Mouse (Mus musculus) left cerebral cortex, postnatal 36 days (tissue): Measurements from ENCODE around the gene Fgf15. TPM values are rescaled to one million over a fixed set of nuclear protein-coding genes. Genes with fewer than 3 reads are reported as not detected.

Source experiments
- DNase-seq, 2 experiments: peaks; one replicate each; pipeline ENCODE4 v3.0.0; 2021 to 2022; ENCODE audit warnings: low spot score in 2 of 2, mixed read lengths in 1 of 2
- intact Hi-C: fragments of 180-260 bp; cut with DNase I; formaldehyde crosslinking; loops from one replicate; pipeline ENCODE4 v1.15.1; 2025
- total RNA-seq, 2 experiments: library from RNA; stranded (reverse); gene quantifications; 2 replicates each; pipeline ENCODE4 v1.2.3; 2021

The Fgf15 gene
- total RNA-seq, 2 experiments from 2014 or later: not detected

- no peak for DNase-seq
- intact Hi-C loops: no loop called here
Measured at GRCm38 (mm10) chr7:144927591-144927990, 31.3 kb downstream of the Fgf15 start.

GRCm38 (mm10) chr7:144928009-144928888 lies 31.9 kb downstream of the Fgf15 start:
- intact Hi-C loops: no loop called here
- DNase-seq: no peak

- no peak for DNase-seq
- intact Hi-C loops: no loop called here
Measured at GRCm38 (mm10) chr7:144928889-144929210, 32.5 kb downstream of the Fgf15 start.

GRCm38 (mm10) chr7:144929506-144929905 lies 33.2 kb downstream of the Fgf15 start:
- DNase-seq: no peak
- intact Hi-C loops: no loop called here

- no peak for DNase-seq
- intact Hi-C loops: no loop called here
Measured at GRCm38 (mm10) chr7:144929931-144930330, 33.6 kb downstream of the Fgf15 start.

GRCm38 (mm10) chr7:144931778-144932177 lies 35.4 kb downstream of the Fgf15 start:
- DNase-seq: no peak

GRCm38 (mm10) chr7:144932389-144932937 lies 36.1 kb downstream of the Fgf15 start:
- intact Hi-C loops: no loop called here
- no peak for DNase-seq

More at GRCm38 (mm10) chr7:144931778-144932177, 35.4 kb downstream of the Fgf15 start:
- intact Hi-C loops: no loop called here

GRCm38 (mm10) chr7:144933336-144933735 lies 37.0 kb downstream of the Fgf15 start:
- no peak for DNase-seq
- intact Hi-C loops: no loop called here

GRCm38 (mm10) chr7:144933796-144934195 lies 37.5 kb downstream of the Fgf15 start:
- DNase-seq: no peak
- intact Hi-C loops: no loop called here

GRCm38 (mm10) chr7:144934901-144935300 lies 38.6 kb downstream of the Fgf15 start:
- DNase-seq: no peak
- intact Hi-C loops: no loop called here

- DNase-seq: no peak
- intact Hi-C loops: no loop called here
Measured at GRCm38 (mm10) chr7:144935563-144935962, 39.2 kb downstream of the Fgf15 start.

GRCm38 (mm10) chr7:144936311-144936880 lies 40.1 kb downstream of the Fgf15 start:
- intact Hi-C loops: no loop called here
- DNase-seq: no peak

GRCm38 (mm10) chr7:144937490-144937889 lies 41.2 kb downstream of the Fgf15 start:
- DNase-seq: peak; percentile 85 to 86
- intact Hi-C loops: loop anchor here (1.0 kb wide), 1 partner anchor 306 kb away; no protein-coding TSS in a partner anchor

- no peak for DNase-seq
- intact Hi-C loops: loop anchor here (1.0 to 2.0 kb wide), 3 partner anchors 175 to 305 kb away; no protein-coding TSS in a partner anchor
Measured at GRCm38 (mm10) chr7:144937899-144938517, 41.7 kb downstream of the Fgf15 start.

- no peak for DNase-seq
Measured at GRCm38 (mm10) chr7:144938661-144939343, 42.5 kb downstream of the Fgf15 start.

GRCm38 (mm10) chr7:144939344-144940002 lies 43.1 kb downstream of the Fgf15 start, which contains the start of gene Ccnd1:
TSS of gene Ccnd1 (minus strand) at chr7:144939925.
- intact Hi-C loops: loop anchor here (2.0 to 5.0 kb wide), 3 partner anchors 93 to 257 kb away; no protein-coding TSS in a partner anchor
- peak; percentile 63 to 72 for DNase-seq

More at GRCm38 (mm10) chr7:144938661-144939343, 42.5 kb downstream of the Fgf15 start:
- intact Hi-C loops: loop anchor here (2.0 kb wide), 2 partner anchors 174 to 258 kb away; no protein-coding TSS in a partner anchor

- DNase-seq: no peak
- intact Hi-C loops: loop anchor here (5.0 kb wide), 1 partner anchor 92 kb away; no protein-coding TSS in a partner anchor
Measured at GRCm38 (mm10) chr7:144940003-144940571, 43.8 kb downstream of the Fgf15 start.

- intact Hi-C loops: loop anchor here (5.0 kb wide), 1 partner anchor 92 kb away; no protein-coding TSS in a partner anchor
- DNase-seq: no peak
Measured at GRCm38 (mm10) chr7:144940585-144940984, 44.3 kb downstream of the Fgf15 start.
